Mouse (Mus musculus) fibroblast of lung, adult 2 months (primary cell): ENCODE measurements around the gene Mlec.
A peak's percentile ranks its signal among the peaks of the same experiment; 100 is the strongest.
"Not testable (repeated sequence)": the region's sequence is repeated elsewhere in the genome, so short reads cannot be mapped to it uniquely, and the experiment has no call there.

Experiments
- DNase-seq: peaks from one replicate; pipeline ENCODE4 v3.0.0-alpha.2; 2011; ENCODE audit warnings: low read depth

Mlec gene

GRCm38 (mm10) chr5:115150991-115151390, 7.0 kb downstream of the Mlec start:
- no peak for DNase-seq

GRCm38 (mm10) chr5:115149675-115150459, 8.1 kb downstream of the Mlec start:
- no peak for DNase-seq

- not testable (repeated sequence) for DNase-seq
These were observed 9.1 kb downstream of the Mlec start for GRCm38 (mm10) chr5:115148872-115149271.

- no peak for DNase-seq
These were observed 9.6 kb downstream of the Mlec start for GRCm38 (mm10) chr5:115148378-115148777.

GRCm38 (mm10) chr5:115147388-115147787, 10.6 kb downstream of the Mlec start:
- DNase-seq: no peak

- DNase-seq: no peak
These were observed 11.2 kb downstream of the Mlec start for GRCm38 (mm10) chr5:115146747-115147130.

GRCm38 (mm10) chr5:115145976-115146746, 11.8 kb downstream of the Mlec start:
- no peak for DNase-seq

GRCm38 (mm10) chr5:115145253-115145968, 12.6 kb downstream of the Mlec start:
- no peak for DNase-seq

- no peak for DNase-seq
These were observed 13.5 kb downstream of the Mlec start for GRCm38 (mm10) chr5:115144471-115144870.

GRCm38 (mm10) chr5:115143552-115143951, 14.4 kb downstream of the Mlec start:
- no peak for DNase-seq

GRCm38 (mm10) chr5:115142166-115142697, 15.7 kb downstream of the Mlec start:
- DNase-seq: no peak

- no peak for DNase-seq
These were observed 17.3 kb downstream of the Mlec start for GRCm38 (mm10) chr5:115140726-115141125.

GRCm38 (mm10) chr5:115139124-115139523, 18.9 kb downstream of the Mlec start:
- no peak for DNase-seq

- peak; percentile 44 for DNase-seq
These were observed 23.5 kb downstream of the Mlec start, which contains the start of gene Unc119b for GRCm38 (mm10) chr5:115134234-115135165. TSS of gene Unc119b (minus strand) at chr5:115134975.

- DNase-seq: no peak
These were observed 24.5 kb downstream of the Mlec start for GRCm38 (mm10) chr5:115133358-115134066.

- no peak for DNase-seq
These were observed 25.5 kb downstream of the Mlec start for GRCm38 (mm10) chr5:115132465-115132864.

GRCm38 (mm10) chr5:115129328-115129727, 28.7 kb downstream of the Mlec start:
- no peak for DNase-seq

GRCm38 (mm10) chr5:115127421-115128179, 30.4 kb downstream of the Mlec start:
- no peak for DNase-seq

GRCm38 (mm10) chr5:115126578-115127312, 31.2 kb downstream of the Mlec start:
- no peak for DNase-seq
